Mouse (Mus musculus): ENCODE data around the gene Rgl2.

- TF ChIP-seq CTCF (IDR thresholded peaks at IDR 0.05; ENCODE audit: low read depth, low read length), result peak; percentile 93
- no peak for TF ChIP-seq POLR2A (IDR thresholded peaks at IDR 0.05; ENCODE audit: insufficient read depth, low read length)
- no peak for TF ChIP-seq EP300 (IDR thresholded peaks at IDR 0.05; ENCODE audit: insufficient read depth, low read depth, low read length)
Measured at GRCm38 (mm10) chr17:33968489-33968888, 39.1 kb downstream of the Rgl2 start.

All from ES-Bruce4 (cell line).